Mouse (Mus musculus) left cerebral cortex, postnatal 14 days (tissue): ENCODE results near the gene Foxn3. TPM values are rescaled to one million over a fixed set of nuclear protein-coding genes. Genes with fewer than 3 reads are reported as not detected.
"Not testable (repeated sequence)": the region's sequence is repeated elsewhere in the genome, so short reads cannot be mapped to it uniquely, and the experiment has no call there.

Experiments
- DNase-seq, 2 experiments: peaks; one replicate each; pipeline ENCODE4 v3.0.0; 2021 to 2022; ENCODE audit warnings: low spot score in 2 of 2, mixed read lengths in 1 of 2
- intact Hi-C: fragments of 180-260 bp; cut with DNase I; formaldehyde crosslinking; loops from one replicate; pipeline ENCODE4 v1.15.1; 2025
- total RNA-seq, 2 experiments: library from RNA; stranded (reverse); gene quantifications; 2 replicates each; pipeline ENCODE4 v1.2.3; 2021

Gene Foxn3
- total RNA-seq, 2 experiments from 2014 or later, result 47.2 to 51.6 TPM

GRCm38 (mm10) chr12:99224863-99225603, 338.3 kb downstream of the Foxn3 start:
- intact Hi-C loops, result no loop called here
- DNase-seq, result peak; percentile 24 to 55

- DNase-seq, result no peak
These were observed 342.1 kb downstream of the Foxn3 start for GRCm38 (mm10) chr12:99221087-99221846.

DNA sequence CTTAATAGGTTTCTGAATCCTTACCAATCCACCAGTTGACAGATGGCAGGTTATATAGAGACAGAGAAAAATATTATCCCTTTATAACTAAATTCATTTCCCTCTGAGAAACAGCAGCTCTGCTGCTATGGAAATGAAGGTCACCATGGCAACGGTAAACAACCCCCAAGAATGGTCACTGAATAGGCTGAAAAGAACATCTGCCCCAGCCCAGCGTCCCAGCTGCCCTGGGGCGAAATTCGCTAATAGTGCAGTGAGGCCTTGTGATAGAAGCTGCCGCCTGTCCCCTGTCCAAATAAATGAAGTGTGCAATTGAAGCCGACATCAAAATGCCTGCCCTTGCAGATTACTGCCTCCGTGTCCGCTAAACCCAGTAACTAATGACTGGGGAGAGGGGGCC, 343.0 kb downstream of the Foxn3 start:
- intact Hi-C loops, result no loop called here
- DNase-seq, result peak; percentile 61 to 71

More at GRCm38 (mm10) chr12:99221087-99221846, 342.1 kb downstream of the Foxn3 start:
- intact Hi-C loops, result no loop called here

DNA sequence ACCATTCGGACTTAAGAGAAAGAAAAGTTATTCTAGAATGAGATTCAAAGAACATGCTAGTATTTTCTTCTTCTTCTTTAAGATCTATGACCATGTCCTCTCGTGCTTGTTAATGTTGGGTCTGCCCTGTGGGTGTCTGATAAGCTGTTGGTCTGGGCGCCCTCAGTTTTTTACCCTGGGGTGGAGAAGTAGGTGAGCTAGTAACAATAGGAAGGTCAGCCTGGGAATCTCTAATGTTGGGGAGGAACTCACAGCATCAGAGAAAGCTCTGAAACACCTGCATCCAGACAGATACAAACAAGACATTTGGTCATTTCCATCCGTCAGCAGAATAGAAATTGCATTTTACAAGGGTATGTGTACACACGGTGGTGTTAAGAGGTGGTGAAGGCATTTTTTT, 343.6 kb downstream of the Foxn3 start:
- intact Hi-C loops, result no loop called here

DNA sequence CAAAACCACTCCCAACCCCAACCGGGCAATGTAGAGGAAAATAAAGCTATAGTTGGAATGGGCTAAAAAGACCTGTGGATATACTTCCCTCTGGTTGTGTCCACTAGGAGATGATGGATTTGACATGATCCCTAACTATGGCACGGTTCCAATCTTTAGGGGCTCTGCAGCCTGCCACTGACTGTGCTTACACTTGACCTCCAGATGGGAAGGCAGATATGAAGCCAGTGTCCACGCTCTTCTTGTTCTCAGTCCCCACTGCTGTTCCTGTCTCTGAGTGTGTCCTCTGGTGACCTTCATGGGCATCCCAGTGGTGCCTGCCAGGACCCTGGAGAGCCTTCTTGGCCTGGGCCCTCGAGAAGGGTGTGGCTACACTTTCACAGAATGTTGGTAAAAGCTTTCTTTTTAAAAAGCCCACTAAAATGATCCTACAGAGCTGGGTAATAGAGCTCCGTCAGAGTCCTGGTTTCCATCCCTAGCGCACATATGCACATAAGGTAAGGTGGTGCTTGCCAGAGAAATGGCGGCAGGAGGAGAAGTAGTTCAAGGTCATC, 346.2 kb downstream of the Foxn3 start:
- no peak for DNase-seq
- intact Hi-C loops, result no loop called here

More for the DNA sequence above, 343.6 kb downstream of the Foxn3 start:
- DNase-seq, result no peak

- intact Hi-C loops, result no loop called here
These were observed 347.0 kb downstream of the Foxn3 start for GRCm38 (mm10) chr12:99216341-99216761.

GRCm38 (mm10) chr12:99215521-99216255, 347.7 kb downstream of the Foxn3 start:
- intact Hi-C loops, result no loop called here
- DNase-seq, result no peak

More at GRCm38 (mm10) chr12:99216341-99216761, 347.0 kb downstream of the Foxn3 start:
- DNase-seq, result no peak

DNA sequence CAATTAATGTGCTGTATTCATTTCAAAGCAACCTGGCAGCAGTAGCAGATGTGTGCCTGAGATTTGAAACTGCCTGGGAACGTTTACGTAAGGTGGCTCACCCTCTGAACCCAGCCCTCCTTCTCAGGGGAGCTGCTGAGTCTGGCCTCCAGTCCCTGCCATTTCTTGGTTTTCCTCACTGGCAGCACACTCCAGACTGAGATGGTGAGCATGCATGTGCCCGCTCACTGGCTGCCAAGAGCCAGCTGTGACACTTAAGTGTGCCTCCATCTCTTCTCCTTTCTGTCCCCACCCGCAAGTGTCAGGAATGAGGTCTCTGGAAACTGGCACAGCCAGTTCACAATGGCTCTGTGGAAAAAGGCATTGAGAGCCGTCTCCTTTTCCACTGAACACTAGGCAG, 349.3 kb downstream of the Foxn3 start:
- DNase-seq, result no peak
- intact Hi-C loops, result no loop called here

DNA sequence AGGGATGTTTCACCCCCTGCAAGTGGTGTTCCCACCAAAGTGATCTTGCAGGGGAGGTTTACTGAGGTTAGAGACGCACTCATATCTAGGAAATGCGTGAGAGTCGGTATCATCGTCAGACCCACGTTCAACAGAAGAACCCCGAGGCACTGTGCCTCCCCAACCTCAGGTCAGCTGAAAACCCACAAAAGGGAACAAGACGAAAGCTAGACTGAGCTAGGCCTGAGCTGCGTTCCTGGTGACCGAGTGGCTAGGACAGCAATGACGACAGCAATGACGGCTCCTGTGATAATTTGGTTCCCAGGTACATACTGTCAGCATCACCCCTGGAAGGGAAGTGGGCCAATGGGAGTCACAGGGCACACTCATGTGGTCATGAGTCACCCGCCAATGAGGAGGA, 350.2 kb downstream of the Foxn3 start:
- DNase-seq, result no peak
- intact Hi-C loops, result no loop called here

- DNase-seq, result no peak
- intact Hi-C loops, result no loop called here
These were observed 353.6 kb downstream of the Foxn3 start for GRCm38 (mm10) chr12:99209801-99210200.

- intact Hi-C loops, result no loop called here
- no peak for DNase-seq
These were observed 355.1 kb downstream of the Foxn3 start for GRCm38 (mm10) chr12:99208251-99208650.

DNA sequence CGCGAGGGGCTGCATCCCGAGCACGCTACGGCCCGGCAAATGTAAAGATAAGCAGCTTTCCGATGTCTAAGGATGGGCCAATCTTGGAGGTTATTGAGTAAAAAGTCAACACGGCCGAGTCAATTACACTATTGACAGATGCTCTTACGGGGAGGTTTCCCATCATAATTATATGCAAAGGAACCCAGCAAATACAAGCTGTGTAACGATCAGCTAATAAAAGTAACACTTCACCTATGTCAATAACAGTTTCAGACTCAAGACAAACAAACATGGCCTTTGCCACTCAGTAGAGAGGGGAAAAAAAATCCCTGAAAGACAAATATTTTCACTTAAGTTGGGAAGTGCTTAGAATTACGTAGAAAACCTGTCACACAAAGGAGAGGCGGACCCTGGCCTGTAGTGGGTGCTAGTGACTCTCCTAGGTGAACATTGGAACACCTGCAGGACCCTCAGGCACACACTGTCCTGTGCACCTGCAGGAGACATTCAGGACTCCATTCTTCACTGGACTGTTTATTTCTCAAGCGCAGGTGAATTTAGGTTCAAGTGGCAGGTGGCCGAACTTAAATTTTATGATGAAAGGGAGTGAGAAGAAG, 356.3 kb downstream of the Foxn3 start:
- intact Hi-C loops, result no loop called here
- no peak for DNase-seq

DNA sequence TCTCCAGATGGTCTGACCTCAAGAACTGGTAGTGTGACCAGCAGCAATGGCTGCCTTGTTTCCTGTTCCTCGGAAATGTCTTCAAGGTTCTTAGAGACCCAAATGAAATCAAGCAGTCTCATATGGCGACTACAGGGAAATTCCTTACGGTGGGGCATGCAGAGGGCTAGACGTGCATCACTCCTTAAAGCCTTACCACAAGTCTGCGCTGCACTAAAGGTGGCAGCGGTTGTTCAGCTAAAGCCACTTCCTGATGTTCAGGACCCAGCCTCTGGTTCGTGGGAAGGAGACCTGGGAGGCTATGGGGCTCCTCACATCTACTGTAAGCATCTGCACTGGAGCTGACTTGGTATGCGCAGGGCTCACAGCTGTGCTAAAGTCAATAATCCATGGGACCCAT, 357.6 kb downstream of the Foxn3 start:
- intact Hi-C loops, result no loop called here
- DNase-seq, result no peak

DNA sequence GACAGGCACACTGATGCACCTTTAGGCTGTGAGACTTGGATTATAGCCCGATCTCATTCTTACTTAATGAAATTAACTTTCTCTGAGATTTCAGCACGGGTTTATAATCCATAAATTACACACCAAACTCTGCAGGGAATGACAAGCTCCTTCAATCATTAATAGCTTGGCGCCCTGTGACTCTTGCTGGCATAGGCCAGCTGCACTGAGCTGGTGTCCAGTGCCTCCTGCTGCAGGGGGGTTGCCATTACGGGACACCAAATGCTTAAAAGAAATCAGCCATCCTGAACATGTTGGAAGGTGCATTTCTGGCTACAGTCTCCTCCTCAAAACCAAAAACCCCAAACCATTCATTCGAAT, 364.3 kb downstream of the Foxn3 start:
- DNase-seq, result no peak
- intact Hi-C loops, result no loop called here

- DNase-seq, result no peak
- intact Hi-C loops, result no loop called here
These were observed 364.8 kb downstream of the Foxn3 start for GRCm38 (mm10) chr12:99198428-99199123.

DNA sequence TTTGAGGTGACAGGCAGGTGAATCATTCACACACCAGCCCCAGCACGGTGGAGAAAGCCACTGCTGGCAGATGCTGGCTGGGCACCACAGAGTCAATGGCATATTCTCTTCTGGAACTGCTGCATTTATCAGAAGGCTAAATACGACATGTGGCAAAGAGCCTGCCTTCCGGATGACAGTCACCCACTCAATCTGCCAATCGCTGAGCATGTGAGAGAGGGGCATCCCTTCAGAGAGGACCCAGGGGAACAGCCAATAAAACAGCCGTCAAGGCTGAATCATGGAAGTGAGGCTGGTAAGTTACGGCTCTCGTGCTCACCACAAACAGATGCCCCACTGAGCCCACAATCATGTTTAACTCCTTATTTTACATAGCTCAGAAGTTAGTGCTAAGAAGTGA, 366.4 kb downstream of the Foxn3 start:
- intact Hi-C loops, result no loop called here
- DNase-seq, result peak in 1 of 2 experiments; percentile 23

- no peak for DNase-seq
- intact Hi-C loops, result no loop called here
These were observed 367.7 kb downstream of the Foxn3 start for GRCm38 (mm10) chr12:99195655-99196054.

DNA sequence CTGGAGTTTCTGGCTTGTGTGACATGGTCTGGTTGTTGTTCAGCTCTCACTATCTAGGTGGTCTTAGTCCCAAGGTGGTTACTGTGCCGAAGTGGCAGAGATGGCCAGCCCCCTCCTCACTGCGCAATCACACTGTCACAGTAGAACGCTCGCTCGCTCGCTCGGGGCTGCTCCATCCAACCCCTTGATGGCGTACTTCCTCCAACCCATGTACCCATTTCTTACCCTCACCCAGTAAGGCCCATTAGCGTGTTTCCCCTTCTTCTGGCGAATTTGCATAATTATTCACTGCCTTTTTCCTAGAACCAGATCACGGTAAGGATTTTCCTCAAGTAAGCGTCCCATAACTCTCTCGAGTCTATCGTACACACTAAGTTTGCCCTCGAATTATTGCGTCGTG, 369.3 kb downstream of the Foxn3 start:
- intact Hi-C loops, DNase-seq: not testable (repeated sequence)

DNA sequence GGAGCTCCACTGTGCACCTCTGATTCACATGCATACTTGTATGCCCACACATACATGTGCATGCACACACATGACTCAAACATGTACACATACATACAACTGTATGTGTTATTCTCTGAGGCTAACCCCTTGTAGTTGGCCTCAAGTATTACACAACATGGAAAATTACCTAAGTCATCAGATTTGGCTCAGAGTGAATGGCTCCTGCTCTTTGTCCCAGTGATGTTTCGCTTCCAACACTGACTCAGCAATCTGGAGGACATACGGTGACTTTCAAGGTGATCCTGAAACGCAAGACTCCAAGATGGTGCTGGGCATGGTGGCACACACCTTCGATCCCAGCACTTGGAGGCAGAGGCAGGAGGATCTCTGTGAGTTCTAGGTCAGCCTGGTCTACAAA, 375.7 kb downstream of the Foxn3 start:
- intact Hi-C loops, result no loop called here
- no peak for DNase-seq
